Mouse (Mus musculus): ENCODE results near the gene Gm867.

The Gm867 gene

DNA sequence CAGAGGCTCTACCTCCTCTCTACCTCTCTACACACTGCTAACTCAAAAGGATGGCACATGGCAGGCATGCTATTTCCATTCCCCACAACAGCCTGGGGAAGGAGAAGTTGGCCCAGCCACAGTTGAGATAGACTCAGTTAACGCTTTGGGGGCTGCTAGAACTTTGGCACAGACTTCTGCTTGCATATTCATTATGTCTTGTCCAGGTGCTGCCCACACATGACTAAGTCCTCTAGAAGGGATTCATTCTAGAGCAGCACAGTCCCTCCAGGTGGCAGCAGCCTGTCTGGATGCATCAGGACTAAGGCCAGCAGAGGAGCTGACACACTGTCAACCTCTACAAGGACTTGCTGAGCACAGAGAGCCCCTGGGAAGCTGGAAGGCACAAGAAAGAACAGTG lies 44.3 kb downstream of the Gm867 start:
- DNase-seq, result no peak

DNA sequence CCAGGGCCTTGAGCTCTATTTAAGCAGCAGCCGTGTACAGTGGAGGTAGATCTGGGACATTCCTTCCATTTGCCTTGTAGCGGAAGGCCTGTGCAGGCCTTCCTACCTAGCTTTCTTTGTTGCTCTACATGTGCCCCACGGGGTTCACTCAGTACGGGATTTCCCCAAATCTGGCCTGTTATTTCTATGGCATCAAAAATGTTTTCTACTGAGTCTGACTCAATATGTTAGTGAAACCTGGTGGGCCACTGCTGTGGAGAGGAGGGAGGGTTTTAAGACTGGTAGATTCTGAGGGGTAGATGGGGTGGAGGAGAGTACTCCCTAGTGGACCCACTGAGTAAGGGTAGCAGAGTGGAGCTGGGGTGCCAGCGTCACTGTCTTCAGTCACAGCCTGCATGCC lies 44.7 kb downstream of the Gm867 start:
- DNase-seq, result no peak

DNA sequence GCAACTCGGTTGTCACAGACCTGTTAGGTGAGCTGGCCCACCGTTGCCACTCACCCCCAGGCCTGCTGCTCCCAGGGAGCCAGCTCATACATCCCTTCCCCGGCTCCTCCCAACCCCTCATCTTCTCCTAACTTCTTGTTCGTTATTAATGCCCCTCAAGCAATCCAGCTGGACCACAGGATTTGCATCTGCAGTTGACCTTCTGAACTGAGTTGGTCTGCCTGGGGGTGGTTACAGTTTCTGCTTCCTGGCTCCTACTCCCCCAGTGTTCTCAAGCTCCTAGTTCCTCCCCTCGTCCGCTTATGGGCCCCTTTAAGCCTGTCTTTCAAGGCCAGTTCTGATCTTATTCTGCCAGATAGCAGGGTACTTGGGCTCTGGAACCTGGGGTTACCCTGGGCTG lies 45.9 kb downstream of the Gm867 start:
- peak in 1 of 2 experiments; percentile 12 for DNase-seq

DNA sequence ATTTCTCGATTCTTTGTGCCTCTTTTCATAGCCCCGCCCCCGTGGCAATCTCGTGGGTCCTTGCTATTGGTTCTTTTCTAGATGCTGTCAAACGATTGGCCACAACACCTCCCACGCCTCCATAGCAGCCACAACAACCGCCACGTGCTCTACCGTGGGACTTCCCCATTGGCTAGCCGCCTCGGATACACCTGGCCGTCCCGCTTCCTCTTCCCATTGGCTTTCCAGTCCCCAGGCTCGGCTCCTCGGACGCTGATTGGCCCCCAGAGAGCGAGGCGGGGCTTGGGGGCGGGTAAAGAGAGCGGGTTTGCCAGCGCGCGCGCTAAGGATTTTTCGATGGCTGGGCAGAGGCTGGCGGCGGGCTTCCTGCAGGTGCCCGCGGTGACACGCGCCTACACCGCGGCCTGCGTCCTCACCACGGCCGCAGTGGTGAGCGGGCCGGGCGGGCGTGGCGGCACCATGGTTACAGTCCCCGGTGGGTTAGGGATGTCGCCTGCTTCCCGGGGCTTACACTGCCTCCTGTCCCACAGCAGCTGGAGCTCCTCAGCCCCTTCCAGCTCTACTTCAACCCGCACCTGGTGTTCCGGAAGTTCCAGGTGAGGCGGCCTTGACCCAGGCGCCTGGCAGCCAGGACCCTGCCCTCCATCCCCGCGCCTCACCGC lies 47.3 kb downstream of the Gm867 start, which contains the start of gene Derl3:
TSS of gene Derl3 (plus strand) at position 325 of the 662 bp plus-strand sequence.
- peak; percentile 96 to 97 for DNase-seq

DNA sequence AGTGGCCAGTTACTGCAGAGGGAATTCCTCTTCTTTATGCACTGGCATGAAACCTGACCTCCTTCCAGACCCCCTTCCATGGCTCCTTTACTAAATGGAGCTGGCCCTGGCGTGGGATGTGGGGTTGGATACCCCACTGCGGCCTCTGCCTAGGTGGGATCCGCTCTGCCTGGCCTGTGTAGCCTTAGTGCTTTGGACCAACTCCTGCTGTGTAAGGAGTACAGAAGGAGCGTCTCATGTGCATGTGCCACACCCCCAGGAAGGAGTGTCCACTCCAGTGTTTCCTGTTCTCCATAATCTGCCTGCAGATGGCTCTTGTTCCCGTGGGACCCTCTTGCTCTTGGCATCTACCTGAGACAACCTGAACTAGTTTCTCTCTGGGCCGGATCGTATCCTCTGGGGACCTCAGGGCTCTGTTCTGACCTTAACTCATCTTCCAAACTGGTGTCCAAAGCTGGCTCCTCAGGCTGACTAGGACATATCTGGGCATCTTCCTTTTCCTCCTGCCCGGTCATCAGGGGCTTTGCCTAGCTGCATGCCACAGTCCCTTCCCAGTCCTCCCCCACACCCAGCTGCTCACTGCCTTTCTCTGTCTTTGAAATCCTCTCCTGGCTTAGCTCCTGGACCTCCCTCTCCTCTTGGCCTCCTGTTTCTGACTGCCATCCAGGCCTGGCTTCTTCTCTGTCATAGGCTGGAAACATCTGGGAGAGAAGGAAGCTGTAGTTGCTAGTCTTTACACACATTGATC lies 50.9 kb downstream of the Gm867 start:
- no peak for DNase-seq

All from B cell, adult 2 months (primary cell).